Mouse (Mus musculus) heart, adult 2 months (tissue): ENCODE data around the gene Fam78a.

Experiments
- CTCF ChIP-seq: fragments of 200-600 bp; IDR thresholded peaks from 2 replicates; pipeline ENCODE4 v1.8.1; 2022; ENCODE audit warnings: antibody characterized with exemption, mild to moderate bottlenecking, moderate library complexity
- POLR2A ChIP-seq: fragments of 200-500 bp; IDR thresholded peaks from 2 replicates; pipeline ENCODE4 v1.6.1; 2011; ENCODE audit warnings: mild to moderate bottlenecking, low read depth, low read length, control low read depth; ENCODE audit not compliant: insufficient read depth

GRCm38 (mm10) chr2:32091956-32092355 is 7.3 kb upstream of the Fam78a start:
- TF ChIP-seq POLR2A, result no peak
- no peak for TF ChIP-seq CTCF
